Mouse (Mus musculus) MEL (cell line): Measurements from ENCODE around the gene Itpr2. TPM values are rescaled to one million over a fixed set of nuclear protein-coding genes. Genes with fewer than 3 reads are reported as not detected.

Source experiments
- DNase-seq: peaks from one replicate; pipeline ENCODE4 v3.0.0; 2011; ENCODE audit warnings: low read depth, low spot score
- H3K27ac ChIP-seq: 2 replicates; pipeline ENCODE4 v1.5.1; 2012; ENCODE audit warnings: low read depth, mild to moderate bottlenecking, control low read depth, low read length, moderate library complexity; ENCODE audit not compliant: control insufficient read depth
- H3K27me3 ChIP-seq, 2 experiments: fragments of 150-350 bp in 1 of 2; sonication (generic) in 1 of 2; 2 replicates each; pipeline ENCODE4 v1.6.1; 2012; ENCODE audit warnings: low read length in 2 of 2, mild to moderate bottlenecking in 2 of 2, improper control_type of control experiment in 1 of 2, moderate library complexity in 1 of 2; ENCODE audit not compliant: insufficient read depth in 2 of 2, control insufficient read depth in 1 of 2
- H3K36me3 ChIP-seq, 2 experiments: 2 replicates each; pipeline ENCODE4 v1.6.1; 2012 to 2014; ENCODE audit warnings: low read length in 2 of 2, improper control_type of control experiment in 1 of 2, inconsistent platforms in 1 of 2, mild to moderate bottlenecking in 1 of 2; ENCODE audit not compliant: insufficient read depth in 2 of 2, control insufficient read depth in 1 of 2
- H3K4me1 ChIP-seq, 2 experiments: fragments of 150-350 bp in 1 of 2; sonication (generic) in 1 of 2; 2 replicates each; pipeline ENCODE4 v1.6.1; 2012; ENCODE audit warnings: low read length in 2 of 2, improper control_type of control experiment in 1 of 2, mild to moderate bottlenecking in 1 of 2; ENCODE audit not compliant: insufficient read depth in 2 of 2, control insufficient read depth in 1 of 2
- H3K4me3 ChIP-seq, 2 experiments: fragments of 150-350 bp in 1 of 2; sonication (generic) in 1 of 2; 2 replicates each; pipeline ENCODE4 v1.5.1; 2012; ENCODE audit warnings: low read depth in 2 of 2, low read length in 2 of 2, mild to moderate bottlenecking in 2 of 2, moderate library complexity in 2 of 2, control low read depth in 1 of 2, improper control_type of control experiment in 1 of 2; ENCODE audit not compliant: control insufficient read depth in 1 of 2, insufficient read depth in 1 of 2
- H3K79me2 ChIP-seq: 2 replicates; pipeline ENCODE4 v1.6.1; 2012; ENCODE audit warnings: mild to moderate bottlenecking, low read length, moderate library complexity; ENCODE audit not compliant: control insufficient read depth, poor library complexity, insufficient read depth
- H3K9ac ChIP-seq: 2 replicates; pipeline ENCODE4 v1.6.1; 2012; ENCODE audit warnings: low read depth, mild to moderate bottlenecking, control low read depth, low read length, moderate library complexity; ENCODE audit not compliant: control insufficient read depth, poor library complexity, severe bottlenecking
- H3K9me3 ChIP-seq: fragments of 150-350 bp; sonication (generic); replicated peaks from 2 replicates; pipeline ENCODE4 v1.6.1; 2012; ENCODE audit warnings: mild to moderate bottlenecking, low read length, improper control_type of control experiment, moderate library complexity; ENCODE audit not compliant: insufficient read depth
- BHLHE40 ChIP-seq: IDR thresholded peaks from 2 replicates; pipeline ENCODE4 v1.6.1; 2012; ENCODE audit warnings: low read depth, mild to moderate bottlenecking, inconsistent platforms, low read length, improper control_type of control experiment, borderline replicate concordance
- CHD1 ChIP-seq: IDR thresholded peaks from 2 replicates; pipeline ENCODE4 v1.6.1; 2012; ENCODE audit warnings: low read depth, mild to moderate bottlenecking, inconsistent platforms, low read length, improper control_type of control experiment
- CHD2 ChIP-seq: IDR thresholded peaks from 2 replicates; pipeline ENCODE4 v1.6.1; 2011; ENCODE audit warnings: low read length, improper control_type of control experiment
- ETS1 ChIP-seq: IDR thresholded peaks from 2 replicates; pipeline ENCODE4 v1.6.1; 2012; ENCODE audit warnings: low read depth, mild to moderate bottlenecking, inconsistent platforms, low read length, improper control_type of control experiment, moderate library complexity
- GATA1 ChIP-seq: IDR thresholded peaks from 2 replicates; pipeline ENCODE4 v1.6.1; 2011; ENCODE audit warnings: low read depth, low read length, improper control_type of control experiment
- HCFC1 ChIP-seq: IDR thresholded peaks from 2 replicates; pipeline ENCODE4 v1.6.1; 2012; ENCODE audit warnings: low read depth, mild to moderate bottlenecking, inconsistent platforms, low read length, improper control_type of control experiment, moderate library complexity
- KAT2A ChIP-seq: conservative IDR thresholded peaks from 2 replicates; pipeline ENCODE4 v1.6.1; 2012; ENCODE audit warnings: low read depth, low read length, improper control_type of control experiment, inconsistent platforms
- MAFK ChIP-seq: IDR thresholded peaks from 2 replicates; pipeline ENCODE4 v1.6.1; 2011; ENCODE audit warnings: low read depth, mild to moderate bottlenecking, low read length, improper control_type of control experiment, borderline replicate concordance
- MYB ChIP-seq: IDR thresholded peaks from 2 replicates; pipeline ENCODE4 v1.6.1; 2011; ENCODE audit warnings: mild to moderate bottlenecking, low read depth, low read length, improper control_type of control experiment
- POLR2A ChIP-seq, 2 experiments: IDR thresholded peaks; 2 replicates each; pipeline ENCODE4 v1.6.1; 2011 to 2012; ENCODE audit warnings: low read length in 2 of 2, mild to moderate bottlenecking in 2 of 2, control low read depth in 1 of 2, improper control_type of control experiment in 1 of 2, low read depth in 1 of 2, moderate library complexity in 1 of 2; ENCODE audit not compliant: control insufficient read depth in 1 of 2, insufficient read depth in 1 of 2, poor library complexity in 1 of 2
- POLR2AphosphoS2 ChIP-seq: IDR thresholded peaks from 2 replicates; pipeline ENCODE4 v1.6.1; 2011; ENCODE audit warnings: low read length, improper control_type of control experiment
- POLR2AphosphoS5 ChIP-seq: IDR thresholded peaks from 2 replicates; pipeline ENCODE4 v1.6.1; 2012; ENCODE audit warnings: low read depth, borderline replicate concordance, mild to moderate bottlenecking, inconsistent platforms, low read length, moderate library complexity, mixed read lengths
- RAD21 ChIP-seq: IDR thresholded peaks from 2 replicates; pipeline ENCODE4 v1.6.1; 2011; ENCODE audit warnings: mild to moderate bottlenecking, low read depth, low read length, improper control_type of control experiment
- SMC3 ChIP-seq: IDR thresholded peaks from 2 replicates; pipeline ENCODE4 v1.6.1; 2011; ENCODE audit warnings: low read depth, low read length, improper control_type of control experiment
- TAL1 ChIP-seq: IDR thresholded peaks from 2 replicates; pipeline ENCODE4 v1.6.1; 2012; ENCODE audit warnings: mild to moderate bottlenecking, inconsistent platforms, low read length, moderate library complexity, mixed read lengths
- TCF12 ChIP-seq: IDR thresholded peaks from 2 replicates; pipeline ENCODE4 v1.6.1; 2014; ENCODE audit warnings: low read depth, mild to moderate bottlenecking, inconsistent platforms, low read length, improper control_type of control experiment, moderate library complexity
- ZC3H11A ChIP-seq: IDR thresholded peaks from 2 replicates; pipeline ENCODE4 v1.6.1; 2012; ENCODE audit warnings: low read depth, mild to moderate bottlenecking, inconsistent platforms, low read length, improper control_type of control experiment
- ZMIZ1 ChIP-seq: IDR thresholded peaks from 2 replicates; pipeline ENCODE4 v1.6.1; 2012; ENCODE audit warnings: low read depth, mild to moderate bottlenecking, inconsistent platforms, low read length, improper control_type of control experiment, moderate library complexity
- ZNF384 ChIP-seq: IDR thresholded peaks from 2 replicates; pipeline ENCODE4 v1.6.1; 2012; ENCODE audit warnings: low read depth, mild to moderate bottlenecking, inconsistent platforms, low read length, improper control_type of control experiment
- polyA plus RNA-seq, 2 experiments: library from polyadenylated mRNA; stranded (reverse) in 1 of 2; unstranded in 1 of 2; fragments of >175 nt in 1 of 2; fragments of >200 nt in 1 of 2; gene quantifications; 2 replicates each; pipeline versions ENCODE4 v1.2.1 to v1.2.4; 2012; ENCODE audit warnings: low replicate concordance in 2 of 2, low read depth in 1 of 2; ENCODE audit not compliant: insufficient read length in 2 of 2, insufficient read depth in 1 of 2, missing spikeins in 1 of 2
- total RNA-seq: library from RNA; depleted of rRNA; stranded (reverse); fragments of 300-350 nt; gene quantifications from 2 replicates; pipeline ENCODE4 v1.2.3, GENCODE M21; 2012

Gene Itpr2
- total and polyA plus RNA-seq, 3 experiments: 1.5 to 3.0 TPM; not detected in 1

DNA sequence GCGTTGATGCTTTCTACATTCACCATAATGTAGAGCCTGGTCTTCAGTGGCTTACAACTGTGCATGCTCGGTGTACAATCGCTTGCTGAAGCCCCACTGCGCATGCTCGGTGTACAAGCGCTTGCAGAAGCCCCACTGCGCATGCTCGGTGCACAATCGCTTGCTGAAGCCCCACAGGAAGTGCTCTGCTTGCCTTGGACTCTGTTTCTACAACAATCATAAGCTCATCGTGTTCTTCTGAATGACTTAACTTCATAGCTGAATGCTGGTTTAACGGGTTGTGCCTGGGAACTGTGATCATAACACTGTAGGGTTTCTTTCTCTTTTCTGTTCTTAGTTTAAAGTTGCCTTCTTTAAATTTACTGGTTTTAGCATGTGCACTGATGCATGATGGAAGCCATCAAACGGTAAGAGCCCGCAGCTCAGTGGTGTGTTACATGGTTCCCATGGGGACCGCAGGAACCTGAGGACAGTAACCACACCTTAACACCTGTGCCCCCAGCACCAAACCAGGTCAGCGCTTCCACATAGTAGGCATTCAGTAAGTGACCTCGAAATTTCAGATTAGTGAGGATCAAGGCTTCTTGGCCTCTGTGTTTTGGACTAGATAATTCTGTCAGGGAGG, 90.5 kb downstream of the Itpr2 start:
- Histone ChIP-seq H3K4me1 (no peaks in the 10 kb centered on the region), H3K4me3 (no peak overlapping the region), H3K36me3 (no peaks in the 10 kb centered on the region), H3K27ac (no peak overlapping the region), H3K9me3 (no peaks in the 10 kb centered on the region), H3K9ac (no peak overlapping the region), H3K27me3 (no peaks in the 10 kb centered on the region), H3K79me2 (no peaks in the 10 kb centered on the region)
- no peak for TF ChIP-seq GATA1
- no peak for DNase-seq

GRCm38 (mm10) chr6:146410427-146410810, 91.6 kb downstream of the Itpr2 start:
- H3K4me3 ChIP-seq: no peak overlapping the region
- H3K27me3 ChIP-seq: no peaks in the 10 kb centered on the region
- TF ChIP-seq BHLHE40 (no peak), MYB (no peak), SMC3 (no peak), MAFK (no peak), POLR2AphosphoS2 (no peak), ZC3H11A (no peak), CHD1 (no peak), CHD2 (no peak), TCF12 (no peak), TAL1 (no peak), ETS1 (no peak), POLR2A (IDR thresholded peaks at IDR 0.05; ENCODE audit: control insufficient read depth in 1 of 2, insufficient read depth in 1 of 2, low read depth in 1 of 2, low read length in 2 of 2, poor library complexity in 1 of 2) (no peak), ZMIZ1 (no peak), RAD21 (no peak), POLR2AphosphoS5 (no peak), KAT2A (no peak), HCFC1 (no peak), GATA1 (no peak), ZNF384 (no peak)

More at GRCm38 (mm10) chr6:146410427-146410810, 91.6 kb downstream of the Itpr2 start:
- Histone ChIP-seq H3K4me1 (no peaks in the 10 kb centered on the region), H3K36me3 (no peaks in the 10 kb centered on the region), H3K9me3 (no peaks in the 10 kb centered on the region), H3K9ac (no peak overlapping the region), H3K79me2 (no peaks in the 10 kb centered on the region), H3K27ac (no peak overlapping the region)
- DNase-seq: no peak
